Mouse (Mus musculus) liver (tissue): ENCODE measurements around the gene Tpk1.

Experiments used
- DNase-seq: peaks from one replicate; pipeline ENCODE4 v3.0.0-alpha.2; 2020; ENCODE audit warnings: mixed read lengths

Tpk1 gene

DNA sequence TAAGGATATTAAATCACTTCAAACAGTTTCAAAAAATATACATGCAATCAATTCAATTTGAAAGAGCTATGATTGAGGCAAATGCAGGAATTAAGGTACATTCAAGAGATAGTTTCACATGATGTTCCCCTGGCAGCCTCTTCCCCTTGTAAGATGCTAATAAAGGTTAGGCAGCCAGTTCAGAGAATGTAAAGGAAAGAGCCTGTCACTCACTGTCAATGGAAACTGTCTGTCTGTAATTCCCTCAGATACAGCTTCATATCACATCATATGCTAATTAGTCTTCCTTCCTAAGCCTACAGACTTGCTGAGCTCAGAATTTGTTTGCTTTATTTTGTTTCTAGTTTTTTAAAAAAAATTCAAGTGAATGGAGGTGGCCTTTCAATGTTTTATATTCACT, 147.7 kb downstream of the Tpk1 start:
- DNase-seq = no peak

DNA sequence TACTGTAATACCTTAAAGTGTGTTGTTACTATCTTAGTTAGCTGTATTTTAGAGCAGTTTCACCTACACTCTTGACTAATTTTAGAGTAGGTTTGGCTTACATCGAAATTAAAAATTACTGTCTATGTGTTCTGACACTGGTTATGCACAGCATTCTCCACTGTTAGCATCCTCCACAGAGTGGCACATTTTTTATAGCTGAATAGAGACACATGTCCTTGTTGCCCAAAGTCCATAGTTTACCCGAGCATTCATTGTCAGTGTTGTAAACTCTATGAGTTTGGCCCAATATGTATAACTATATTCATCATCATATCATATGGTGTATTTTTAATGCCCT, 148.8 kb downstream of the Tpk1 start:
- DNase-seq = no peak

DNA sequence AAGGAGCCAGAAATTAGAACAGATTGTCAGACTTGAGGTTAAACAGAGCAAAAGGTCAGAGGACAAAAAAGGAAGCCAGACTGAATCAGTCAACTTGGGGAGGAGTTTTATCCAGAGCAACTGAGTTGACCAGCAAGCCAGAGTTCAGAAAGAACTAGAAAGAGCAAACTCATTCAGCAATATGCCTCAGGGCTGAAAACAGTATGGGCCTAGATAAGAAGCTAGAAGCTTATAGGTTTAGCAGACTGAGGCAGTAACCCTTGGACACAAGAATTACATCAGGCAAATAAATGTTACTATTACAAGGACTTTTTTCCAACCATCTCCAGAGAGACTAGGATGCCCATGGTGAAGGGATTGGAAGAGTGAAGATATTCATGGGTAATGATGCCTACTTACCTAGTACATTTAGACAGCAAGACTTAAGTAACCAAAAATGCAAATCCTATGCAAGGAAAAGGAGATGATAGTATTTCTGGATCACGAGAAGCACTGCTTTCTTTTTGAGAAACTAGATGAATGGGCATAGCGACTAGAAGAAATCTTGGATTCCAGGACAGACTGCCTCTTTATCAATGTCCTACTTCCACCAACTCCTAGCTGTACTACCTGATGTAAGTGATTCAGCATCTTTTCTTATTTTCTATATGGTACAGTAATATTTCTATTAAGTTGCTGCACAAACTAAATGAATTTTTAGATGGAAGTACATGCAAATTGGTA, 149.3 kb downstream of the Tpk1 start:
- DNase-seq = no peak

DNA sequence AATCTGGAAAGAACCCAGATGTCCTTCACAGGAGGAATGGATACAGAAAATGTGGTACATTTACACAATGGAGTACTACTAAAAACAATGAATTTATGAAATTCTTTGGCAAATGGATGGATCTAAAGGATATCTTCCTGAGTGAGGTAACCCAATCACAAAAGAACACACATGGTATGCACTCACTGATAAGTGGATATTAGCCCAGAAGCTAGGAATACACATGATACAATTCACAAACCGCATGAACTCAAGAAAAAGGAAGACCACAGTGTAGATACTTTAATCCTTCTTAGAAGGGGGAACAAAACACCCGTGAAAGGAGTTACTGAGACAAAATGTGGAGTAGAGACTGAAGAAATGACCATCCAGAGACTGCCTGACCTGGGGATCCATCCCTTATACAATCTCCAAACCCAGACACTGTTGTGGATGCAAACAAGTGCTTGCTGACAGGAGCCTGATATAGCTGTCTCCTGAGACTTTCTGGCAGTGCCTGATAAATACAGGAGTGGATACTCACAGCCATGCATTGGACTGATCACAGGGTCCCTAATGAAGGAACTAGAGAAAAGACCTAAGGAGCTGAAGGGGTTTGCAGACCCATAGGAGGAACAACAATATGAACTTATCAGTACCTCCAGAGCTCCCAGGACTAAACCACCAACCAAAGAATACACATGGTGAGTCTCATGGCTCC, 159.2 kb downstream of the Tpk1 start:
- peak; percentile 22 for DNase-seq

DNA sequence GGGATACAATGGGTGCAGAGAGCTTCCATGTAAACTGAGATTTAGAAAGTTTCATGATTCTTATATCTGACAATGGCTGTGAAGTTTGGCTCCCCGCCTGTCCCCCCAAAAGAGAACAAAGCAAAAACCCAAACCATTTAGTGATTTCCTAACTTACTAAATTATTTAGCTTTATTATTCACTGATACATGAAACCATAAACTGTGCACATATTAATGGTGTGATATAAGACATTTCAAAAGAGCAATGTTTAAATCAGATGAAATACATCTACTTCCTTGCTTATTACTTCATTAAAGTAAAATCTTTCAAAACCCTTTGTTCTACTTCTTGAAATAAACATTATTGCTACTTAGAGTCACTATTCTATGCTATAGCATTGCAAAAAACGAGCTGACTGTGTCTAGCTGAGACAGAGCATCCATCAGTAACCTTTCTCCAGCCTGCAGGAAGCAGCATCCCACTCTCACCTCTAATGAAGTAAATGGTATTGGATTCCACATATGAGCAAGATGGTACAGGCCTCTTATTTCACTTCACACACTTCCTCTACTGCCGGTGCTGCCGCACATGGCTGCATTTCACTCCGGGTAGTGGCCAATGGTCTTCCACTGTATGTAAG, 161.4 kb downstream of the Tpk1 start:
- DNase-seq = no peak

DNA sequence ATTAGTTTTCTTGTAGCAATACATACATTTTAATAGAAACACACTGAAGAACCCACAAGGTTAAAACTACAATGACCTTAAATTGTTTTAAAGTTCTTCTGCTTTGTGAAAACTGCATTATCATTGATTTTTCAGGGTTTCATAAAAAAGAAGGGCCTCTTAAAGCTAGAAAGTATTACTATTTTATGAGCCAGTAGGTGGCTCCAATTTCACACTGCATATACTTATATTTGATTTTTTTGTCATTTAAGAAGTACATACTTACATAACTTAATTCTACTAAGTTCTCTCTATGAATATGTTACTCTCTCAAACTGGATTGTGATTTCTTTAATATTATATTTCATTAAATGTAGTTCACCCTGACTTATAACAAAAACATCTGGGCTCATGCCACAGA, 173.7 kb downstream of the Tpk1 start:
- no peak for DNase-seq

DNA sequence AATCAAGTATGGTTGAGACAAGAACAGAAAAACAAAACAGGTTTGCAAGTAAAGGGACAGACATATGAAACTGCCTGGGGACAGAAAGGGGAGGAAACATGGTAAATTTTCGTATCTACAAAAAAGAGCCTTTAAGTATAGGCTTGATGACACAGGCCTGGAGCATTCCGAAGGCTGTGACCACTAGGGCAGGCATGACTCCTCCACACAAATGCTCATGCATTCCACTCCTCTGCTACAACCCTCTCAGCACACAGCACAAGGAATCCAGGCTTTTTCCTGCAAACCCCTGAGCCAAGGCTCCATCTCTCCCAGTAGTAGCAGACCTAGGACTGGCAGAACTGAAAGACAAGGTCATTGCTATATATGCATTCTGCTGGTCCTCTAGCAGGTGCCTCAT, 179.4 kb downstream of the Tpk1 start:
- no peak for DNase-seq

DNA sequence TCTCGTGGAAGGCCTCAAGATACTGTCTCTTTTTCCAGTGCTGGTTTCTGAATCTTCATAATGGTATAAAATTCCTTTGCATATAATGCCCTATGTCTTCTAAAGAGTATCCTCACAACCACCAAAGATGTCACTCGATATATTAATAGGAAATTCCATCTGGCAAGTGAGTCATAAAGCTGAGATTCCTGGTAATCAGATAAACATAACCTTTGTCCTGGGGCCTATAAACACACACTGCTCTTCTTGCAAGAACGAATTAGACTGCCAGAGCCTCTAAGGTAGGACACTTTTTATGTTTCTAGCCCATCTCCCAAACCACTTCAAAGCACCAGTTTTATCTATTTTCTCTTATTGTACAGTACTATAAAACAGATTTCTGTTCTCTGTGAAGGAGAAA, 185.4 kb downstream of the Tpk1 start:
- no peak for DNase-seq

DNA sequence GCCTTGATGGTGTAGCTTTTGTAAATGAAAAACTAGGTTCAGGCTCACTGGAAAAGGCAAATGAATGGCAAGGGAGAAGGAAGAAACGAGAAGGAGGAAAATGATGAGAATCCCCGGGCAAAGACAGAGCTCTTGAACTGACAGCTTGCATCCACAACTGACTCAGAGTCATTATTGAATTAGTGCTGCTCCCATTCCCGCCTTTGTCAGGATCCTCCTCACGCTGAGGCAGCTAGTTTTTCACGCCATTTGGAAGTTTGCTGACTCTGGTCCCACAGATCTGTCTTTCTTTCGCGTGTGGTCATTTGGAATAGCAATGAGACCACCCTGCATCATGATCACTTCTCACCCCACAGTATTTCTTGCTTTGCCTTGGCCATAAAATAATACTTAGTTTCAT, 187.3 kb downstream of the Tpk1 start:
- DNase-seq = no peak

DNA sequence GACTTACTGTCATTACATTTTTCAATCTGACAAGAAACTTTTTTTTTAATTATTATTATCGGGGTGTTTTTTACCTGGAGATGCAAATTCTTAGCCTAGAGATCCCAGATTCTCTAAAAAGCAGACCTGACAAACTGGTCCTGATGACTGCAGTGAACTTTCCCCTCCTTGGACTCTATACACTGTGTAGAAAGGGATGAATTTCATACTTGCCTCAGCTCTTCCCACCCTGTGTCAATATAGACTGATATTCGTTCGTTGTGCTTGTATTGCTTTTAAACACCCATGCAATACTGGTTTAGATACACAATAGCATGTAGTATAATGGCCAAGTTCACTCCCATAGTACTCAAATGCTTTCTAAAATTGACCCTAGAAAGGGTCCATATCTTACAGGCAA, 189.7 kb downstream of the Tpk1 start:
- DNase-seq = no peak

DNA sequence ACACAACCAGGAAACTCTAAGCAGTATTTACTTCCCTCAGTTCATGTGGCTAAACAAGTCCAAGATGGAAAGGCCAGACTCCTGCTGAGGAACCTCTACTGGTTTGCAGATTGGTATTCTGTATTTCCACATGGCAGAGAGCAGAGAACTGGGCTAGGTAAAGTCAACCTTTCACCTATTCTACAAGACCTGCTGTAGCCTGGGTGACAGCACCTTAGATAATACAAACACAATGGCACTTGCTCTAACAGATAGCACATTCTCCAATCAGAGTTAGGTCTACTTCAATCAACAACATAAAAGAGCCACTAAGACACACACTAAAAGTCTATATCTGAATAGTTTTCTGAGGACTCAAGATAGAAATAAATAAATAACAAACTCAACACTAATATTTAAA, 190.2 kb downstream of the Tpk1 start:
- DNase-seq = no peak

DNA sequence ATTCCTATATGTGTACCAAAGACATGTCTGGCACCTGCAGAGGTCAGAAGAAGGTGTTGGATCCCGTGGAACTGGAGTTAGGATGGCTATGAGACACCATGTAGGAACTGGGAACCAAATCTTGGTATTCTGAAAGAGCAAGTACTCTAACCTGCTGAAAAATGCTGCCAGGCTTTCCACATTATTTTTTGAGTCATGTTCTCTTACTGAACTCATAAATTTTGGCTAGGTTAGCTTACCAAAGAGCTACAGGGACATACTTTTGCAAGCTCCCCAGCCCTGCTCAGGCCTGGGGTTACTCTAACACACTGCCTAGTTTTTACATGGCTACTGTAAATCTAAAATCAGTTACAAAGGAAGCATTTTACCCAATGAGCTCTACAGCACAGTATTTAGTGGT, 194.5 kb downstream of the Tpk1 start:
- DNase-seq = no peak

DNA sequence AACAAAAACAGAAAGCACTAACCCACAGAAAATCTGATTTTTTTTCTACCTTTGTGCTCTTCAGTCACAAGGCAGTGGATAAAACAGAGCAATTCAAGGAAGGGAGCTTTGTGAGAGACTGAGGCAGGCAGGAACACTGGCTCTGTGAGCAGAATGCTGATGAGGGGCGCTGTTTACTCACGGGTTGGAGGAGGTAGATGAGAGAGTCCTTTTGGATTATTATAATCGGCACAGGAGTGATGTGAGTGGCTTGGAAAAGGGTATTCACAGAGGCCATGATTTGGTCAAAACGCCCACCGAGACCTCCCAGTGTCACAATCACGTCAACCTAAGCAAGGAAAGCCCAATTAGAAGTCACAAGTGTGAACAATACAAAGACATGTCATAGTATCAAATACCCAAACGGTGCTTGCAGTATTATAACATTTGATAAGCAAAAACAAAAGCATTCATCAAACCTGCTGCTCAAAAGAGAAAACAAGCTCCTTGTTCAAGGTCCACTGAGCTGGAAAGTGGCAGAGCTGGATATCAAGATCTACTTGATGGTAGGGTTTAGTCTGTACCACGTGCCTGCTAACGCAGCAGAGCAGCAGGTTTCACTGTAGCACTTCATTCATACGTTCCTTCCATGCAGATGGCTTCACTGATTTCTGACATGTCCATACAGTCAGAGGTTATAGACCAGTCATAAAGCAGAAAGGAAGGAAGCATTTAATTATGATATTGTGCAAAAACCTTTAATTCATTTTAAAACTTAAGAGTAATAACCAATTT, 197.1 kb downstream of the Tpk1 start:
- no peak for DNase-seq

DNA sequence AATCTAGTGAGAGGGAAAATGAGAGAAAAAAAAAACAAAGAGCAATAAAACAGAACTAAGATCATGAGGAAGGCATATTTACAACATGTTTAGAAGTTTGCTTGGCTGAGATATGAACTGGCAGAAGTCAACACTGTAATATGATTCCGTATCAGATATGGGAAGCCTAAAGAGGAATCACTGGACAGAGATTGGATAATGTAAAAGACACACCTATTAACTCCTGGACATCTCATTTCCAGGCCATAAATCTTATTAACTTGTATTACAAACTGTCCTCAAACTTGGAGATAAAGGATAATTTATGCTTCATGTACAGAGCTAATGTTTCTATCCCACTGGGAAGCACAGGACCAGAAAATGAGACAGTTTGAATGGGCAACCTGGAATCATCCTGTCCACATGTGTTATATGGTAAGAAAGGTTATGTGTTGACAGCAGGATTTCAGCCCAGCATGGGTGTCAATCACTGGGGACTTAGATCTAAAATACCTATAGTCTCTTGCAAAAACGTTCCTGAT, 203.2 kb downstream of the Tpk1 start:
- DNase-seq = no peak

DNA sequence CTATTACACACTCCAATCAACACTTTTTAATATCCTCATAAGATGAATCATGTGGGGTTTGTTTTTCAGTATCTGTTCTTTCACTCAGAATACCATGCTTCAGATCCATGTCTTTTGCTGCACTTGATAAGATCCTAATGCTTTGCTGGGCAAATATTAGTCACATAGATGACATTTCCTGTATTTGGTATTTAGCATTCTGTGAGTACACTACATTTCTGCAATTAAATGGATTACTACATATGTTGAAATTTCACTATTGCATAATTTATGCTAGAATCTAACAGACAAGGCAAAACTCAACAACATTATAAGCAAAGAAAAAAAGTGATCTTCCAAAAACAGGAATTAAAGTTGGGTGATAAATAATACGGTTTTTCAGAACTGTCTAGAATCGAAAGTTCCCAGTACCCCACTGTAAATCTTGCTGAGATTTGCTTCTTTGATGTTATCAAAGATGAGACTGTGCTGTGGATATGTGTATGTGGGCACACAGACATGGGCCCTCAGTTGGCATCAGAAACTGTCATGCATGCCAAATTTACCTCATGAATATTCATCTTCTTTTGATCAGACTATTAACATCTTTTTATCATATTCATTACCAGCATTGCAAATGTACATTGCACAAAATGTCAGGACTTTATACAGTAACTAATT, 203.8 kb downstream of the Tpk1 start:
- no peak for DNase-seq

DNA sequence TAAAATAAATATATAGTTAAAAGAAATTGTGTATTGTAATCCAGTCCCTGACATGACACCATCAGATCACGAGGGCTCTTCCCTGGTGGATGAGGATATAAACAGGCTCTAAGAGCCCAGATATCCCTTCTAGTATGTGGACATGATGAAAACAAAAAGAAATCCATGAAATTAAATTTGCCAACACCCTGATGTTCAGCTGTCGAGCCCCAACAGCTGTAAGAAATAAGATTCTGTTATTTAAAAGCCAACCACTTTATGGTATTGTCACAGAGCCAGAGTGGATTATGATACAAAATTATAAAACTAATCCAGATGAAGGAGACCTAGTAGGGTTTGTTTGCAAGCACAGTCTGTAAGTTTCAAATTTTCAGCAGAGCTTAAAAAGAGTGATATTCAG, 207.0 kb downstream of the Tpk1 start:
- DNase-seq = no peak

DNA sequence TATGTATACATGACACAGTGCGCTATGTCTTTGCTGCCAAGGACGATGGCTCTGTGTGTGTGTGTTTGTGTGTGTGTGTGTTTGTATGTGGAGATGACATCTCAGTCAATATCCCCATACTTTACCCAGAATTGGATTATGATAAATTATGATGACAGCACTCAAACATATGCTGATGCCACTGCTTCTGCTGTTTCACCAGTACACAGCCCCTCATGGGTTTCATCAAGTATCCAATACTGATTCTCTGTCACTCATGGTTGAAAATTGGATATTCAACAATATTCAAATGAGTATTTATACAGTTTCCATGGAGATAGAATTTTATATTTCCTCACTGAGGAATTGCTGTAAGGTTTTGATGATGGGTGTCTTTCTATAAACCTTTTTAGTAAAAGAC, 208.1 kb downstream of the Tpk1 start:
- DNase-seq = no peak

DNA sequence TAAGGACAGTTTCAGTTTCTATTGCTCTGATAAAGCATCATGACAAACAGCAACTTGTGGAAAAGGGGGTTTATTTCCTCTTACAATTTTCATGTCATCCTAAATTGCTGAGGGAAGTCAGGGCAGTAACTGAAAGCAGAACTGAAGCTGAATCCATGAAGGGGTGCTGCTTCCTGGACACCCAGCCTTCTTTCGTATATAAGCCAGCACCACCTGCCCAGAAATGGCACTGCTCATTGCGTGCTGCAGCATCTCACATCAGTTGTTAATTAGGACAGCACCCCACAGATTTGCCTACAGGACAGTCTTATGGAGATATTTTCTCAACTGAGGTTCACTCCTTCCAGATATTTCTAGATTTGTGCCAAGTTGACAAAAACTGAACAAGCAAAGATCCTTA, 216.6 kb downstream of the Tpk1 start:
- no peak for DNase-seq

DNA sequence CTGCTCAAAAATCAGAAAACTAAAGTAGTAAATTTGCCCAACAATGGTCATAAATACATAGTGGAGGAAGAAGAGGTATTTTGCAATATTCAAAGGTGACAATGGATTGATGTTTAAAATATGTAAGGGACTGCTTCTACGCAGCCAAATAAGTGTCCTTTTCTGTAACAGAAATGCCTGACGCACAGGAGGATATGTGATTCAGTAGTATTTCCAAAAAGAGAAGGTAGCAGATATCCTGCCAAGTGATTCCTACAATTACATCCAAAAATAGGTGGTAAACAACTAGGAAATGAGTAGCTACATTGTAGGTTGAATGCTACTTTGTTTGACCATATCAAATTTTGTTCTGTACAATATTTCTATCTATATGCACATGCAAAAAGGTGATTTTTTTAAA, 220.2 kb downstream of the Tpk1 start:
- no peak for DNase-seq

DNA sequence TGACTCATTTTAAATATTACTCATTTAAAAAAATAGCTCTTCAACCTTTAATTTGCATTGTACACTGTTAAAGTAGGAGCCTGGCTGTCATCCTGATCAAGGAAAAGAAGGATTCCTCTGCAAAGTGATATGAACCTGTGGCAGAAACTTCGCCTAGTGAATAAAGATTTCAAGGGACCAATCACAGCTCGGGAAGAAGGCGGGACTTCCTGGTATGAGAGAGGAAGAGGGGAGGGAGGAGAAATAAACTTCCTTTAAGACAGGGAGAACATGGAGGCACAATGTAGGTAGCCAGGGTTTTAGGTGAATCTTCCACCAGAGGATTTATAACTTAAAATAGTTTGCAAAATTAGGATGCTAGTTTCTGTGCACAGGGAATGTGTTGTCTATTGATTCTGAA, 223.9 kb downstream of the Tpk1 start:
- DNase-seq = no peak

DNA sequence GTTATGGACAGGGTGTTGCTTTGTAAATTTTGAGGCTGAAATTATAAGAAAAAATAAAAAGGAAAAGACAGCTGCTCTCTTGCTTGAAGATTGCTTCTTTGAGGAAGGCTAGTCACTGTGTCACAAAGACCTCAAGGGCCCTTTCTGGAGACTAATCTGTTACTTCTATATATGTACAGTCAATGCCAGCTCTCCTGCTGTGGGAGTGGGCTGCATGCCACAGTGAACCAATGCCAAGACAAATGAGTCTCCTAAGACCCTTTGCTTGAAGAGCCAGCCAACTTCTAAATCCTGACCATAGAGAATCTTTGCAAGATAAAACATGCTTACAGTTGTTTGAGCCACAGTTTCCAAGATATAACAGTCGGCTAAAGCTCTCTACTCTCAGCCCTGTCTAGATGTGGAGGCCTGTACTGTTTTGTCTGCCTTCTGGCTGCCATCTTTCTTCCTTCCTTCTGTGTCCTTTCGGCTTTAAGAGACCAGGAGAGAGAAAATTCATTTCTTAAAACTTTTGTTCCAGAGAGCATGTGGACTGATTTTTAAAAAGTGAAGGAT, 230.0 kb downstream of the Tpk1 start:
- no peak for DNase-seq

DNA sequence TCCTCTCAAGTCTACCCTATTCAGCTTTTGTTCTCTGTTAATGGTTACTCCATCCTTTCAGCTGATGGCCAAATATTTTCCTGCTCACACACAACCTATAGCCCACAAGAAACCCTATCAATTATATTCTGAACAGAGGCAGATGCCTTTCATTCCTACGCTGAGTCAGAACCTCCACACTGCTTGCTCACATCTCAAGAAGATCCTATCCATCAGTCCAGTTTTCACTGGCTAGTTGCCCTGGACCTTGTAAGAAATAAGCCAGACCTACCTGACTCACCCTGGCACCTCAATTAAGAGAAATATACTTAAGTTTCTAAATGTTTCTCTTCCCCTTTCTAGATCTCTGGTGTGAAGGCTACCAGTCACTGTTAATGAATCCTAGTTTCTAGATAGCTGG, 231.7 kb downstream of the Tpk1 start:
- no peak for DNase-seq

DNA sequence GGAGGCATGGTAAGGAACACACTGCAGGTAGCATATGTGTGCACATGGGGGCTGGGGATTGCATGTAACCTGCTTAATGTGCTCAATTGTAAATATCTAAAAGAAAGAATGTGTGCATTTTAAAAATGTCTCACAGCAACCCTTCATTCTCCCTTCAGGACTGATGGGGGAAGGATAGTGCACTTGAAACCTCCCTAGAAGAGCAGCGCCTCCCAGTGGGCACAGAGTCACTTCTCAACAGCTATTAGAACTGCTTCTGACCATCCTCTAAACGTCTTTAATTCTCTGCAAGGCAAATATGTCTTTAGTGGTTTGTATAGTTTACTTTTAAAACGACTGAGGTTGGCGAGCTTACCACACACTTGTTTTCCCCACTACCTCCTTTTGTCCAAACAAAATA, 241.1 kb downstream of the Tpk1 start:
- peak; percentile 4 for DNase-seq
